Mouse (Mus musculus) liver, postnatal 0 days (tissue): ENCODE results near the gene Olfr1271.
"Not testable (repeated sequence)": the region's sequence is repeated elsewhere in the genome, so short reads cannot be mapped to it uniquely, and the experiment has no call there.

Source experiments
- CTCF ChIP-seq: sonication (generic); IDR thresholded peaks from 2 replicates; pipeline ENCODE4 v1.5.1; 2016; ENCODE audit warnings: antibody characterized with exemption, low read depth
- EP300 ChIP-seq: IDR thresholded peaks from 2 replicates; pipeline ENCODE4 v1.6.1; 2016; ENCODE audit warnings: antibody characterized with exemption, low read depth, mild to moderate bottlenecking

- not testable (repeated sequence) for TF ChIP-seq EP300, CTCF
Observed at GRCm38 (mm10) chr2:90224393-90224792, 46.4 kb downstream of the Olfr1271 start, which contains the start of gene Olfr1506.
